Mouse (Mus musculus) intestine, embryonic 15.5 days (tissue): Measurements from ENCODE around the gene Kcnq5. TPM values are rescaled to one million over a fixed set of nuclear protein-coding genes. Genes with fewer than 3 reads are reported as not detected.
"Not testable (repeated sequence)": the region's sequence is repeated elsewhere in the genome, so short reads cannot be mapped to it uniquely, and the experiment has no call there.

ENCODE experiments used
- ATAC-seq: fragments of 200-750 bp; cut with Nextera tagmentation; 2 replicates; pipeline ENCODE4 v1.8.0; 2017; ENCODE audit warnings: moderate TSS enrichment, moderate library complexity
- H3K27ac ChIP-seq: fragments of 300-500 bp; sonication (generic); 2 replicates; pipeline ENCODE4 v1.5.1; 2015; ENCODE audit warnings: mild to moderate bottlenecking, inconsistent platforms
- H3K27me3 ChIP-seq: fragments of 300-500 bp; sonication (generic); replicated peaks from 2 replicates; pipeline ENCODE4 v1.6.1; 2015; ENCODE audit warnings: inconsistent platforms
- H3K36me3 ChIP-seq: fragments of 300-500 bp; sonication (generic); 2 replicates; pipeline ENCODE4 v1.6.1; 2015; ENCODE audit warnings: inconsistent platforms
- H3K4me1 ChIP-seq: fragments of 300-500 bp; sonication (generic); replicated peaks from 2 replicates; pipeline ENCODE4 v1.6.1; 2015; ENCODE audit warnings: inconsistent platforms
- H3K4me2 ChIP-seq: fragments of 300-500 bp; sonication (generic); replicated peaks from 2 replicates; pipeline ENCODE4 v1.6.1; 2015; ENCODE audit warnings: mild to moderate bottlenecking, inconsistent platforms
- H3K4me3 ChIP-seq: fragments of 300-500 bp; sonication (generic); replicated peaks from 2 replicates; pipeline ENCODE4 v1.5.1; 2015; ENCODE audit warnings: inconsistent platforms
- H3K9ac ChIP-seq: fragments of 300-500 bp; sonication (generic); 2 replicates; pipeline ENCODE4 v1.6.1; 2015; ENCODE audit warnings: inconsistent platforms
- H3K9me3 ChIP-seq: fragments of 300-500 bp; sonication (generic); 2 replicates; pipeline ENCODE4 v1.6.1; 2016; ENCODE audit warnings: inconsistent platforms
- WGBS: fragments of 180-500 bp; shearing (Covaris S2); methylation state at CpG from one replicate; pipeline ENCODE4 v1.1.7; 2015; 5-methylcytosine and 5-hydroxymethylcytosine counted together
- polyA plus RNA-seq: library from polyadenylated mRNA; unstranded; fragments of >200 nt; fragmentation: Nextera tagmentation; extraction: Ambion mirVana; gene quantifications from 2 replicates; pipeline ENCODE4 v1.2.1, GENCODE M21; 2015

The Kcnq5 gene
- polyA plus RNA-seq, 1 experiment from 2014 or later = 1.8 TPM

DNA sequence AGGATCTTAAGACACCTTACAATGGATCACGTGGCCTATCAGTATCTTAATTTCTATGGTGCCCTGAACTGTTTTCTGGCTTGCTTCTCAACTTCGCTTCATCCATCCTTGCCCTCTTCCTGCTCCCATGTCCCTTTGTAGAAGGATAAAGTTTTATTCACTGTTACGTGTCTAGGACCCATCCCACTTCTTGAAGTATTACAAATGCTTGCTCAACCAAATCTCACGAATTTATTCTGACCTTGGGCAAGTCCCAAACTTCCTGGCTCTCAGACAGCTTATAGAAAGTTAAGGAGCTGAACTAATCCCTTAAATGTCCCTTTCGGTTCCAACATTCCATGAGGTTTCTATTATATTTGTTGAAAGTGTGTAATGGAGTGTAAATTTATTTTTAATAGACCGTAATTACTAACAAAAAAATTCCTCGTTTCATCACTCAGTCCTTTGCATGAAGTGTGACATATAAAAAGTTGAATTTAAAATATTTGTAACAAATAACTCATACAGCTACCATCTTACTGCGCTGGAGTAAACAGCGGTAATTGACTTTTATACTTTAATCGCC is 141.6 kb downstream of the Kcnq5 start:
- WGBS = 84% methylated on average over 10 of the region's 10 CpGs
- Histone ChIP-seq H3K27ac (no peak overlapping the region), H3K4me1 (no peaks in the 10 kb centered on the region), H3K27me3 (no peaks in the 10 kb centered on the region), H3K4me2 (no peak overlapping the region), H3K4me3 (no peak overlapping the region), H3K9ac (no peak overlapping the region), H3K36me3 (no peaks in the 10 kb centered on the region), H3K9me3 (no peaks in the 10 kb centered on the region)
- ATAC-seq = no peak

- 87% methylated on average over 2 of the region's 2 CpGs for WGBS
- Histone ChIP-seq H3K4me2 (no peak overlapping the region), H3K9me3 (no peaks in the 10 kb centered on the region), H3K4me3 (no peak overlapping the region), H3K9ac (no peak overlapping the region), H3K36me3 (no peaks in the 10 kb centered on the region), H3K27me3 (no peaks in the 10 kb centered on the region), H3K27ac (no peak overlapping the region), H3K4me1 (no peaks in the 10 kb centered on the region)
- ATAC-seq = no peak
Measured at GRCm38 (mm10) chr1:21805064-21805463, 156.7 kb downstream of the Kcnq5 start.

GRCm38 (mm10) chr1:21804477-21804866 is 157.3 kb downstream of the Kcnq5 start:
- no peak overlapping the region for H3K27ac ChIP-seq
- WGBS = 76% methylated on average over 2 of the region's 2 CpGs

DNA sequence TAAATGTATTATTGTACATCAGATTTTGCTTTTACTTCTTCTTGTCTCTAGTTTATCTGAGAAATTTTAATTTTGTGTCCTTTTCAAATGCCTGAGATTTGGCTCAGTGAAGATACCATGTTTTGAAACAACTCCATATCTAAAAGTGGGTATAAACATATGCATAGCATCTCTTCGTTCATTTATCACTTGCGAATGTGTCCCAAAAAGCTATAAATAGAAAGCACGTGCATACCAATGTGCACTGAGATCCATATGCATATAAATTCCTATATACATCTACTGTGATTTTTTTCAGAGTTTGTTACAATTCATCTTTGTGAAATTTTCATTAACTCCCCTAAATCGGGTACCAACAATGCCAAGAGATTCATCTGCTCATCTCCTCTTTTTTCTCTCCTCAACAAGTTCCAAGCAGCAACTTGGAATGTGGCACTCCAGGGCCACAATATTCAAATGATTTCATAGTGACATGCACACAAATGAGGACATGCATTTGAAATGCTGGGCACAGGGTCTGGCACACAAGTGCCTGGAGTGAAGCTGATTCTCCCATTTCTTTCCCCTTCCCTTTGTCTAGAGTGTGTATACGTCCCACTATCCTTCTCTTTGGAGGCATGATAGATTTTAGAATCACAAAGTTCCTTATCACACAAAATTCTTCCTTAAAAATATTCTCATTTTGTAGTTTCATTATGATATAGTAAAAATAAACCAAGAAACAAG is 157.8 kb downstream of the Kcnq5 start:
- Histone ChIP-seq H3K27ac (no peak overlapping the region), H3K4me1 (no peaks in the 10 kb centered on the region), H3K4me3 (no peak overlapping the region), H3K4me2 (no peak overlapping the region), H3K9me3 (no peaks in the 10 kb centered on the region), H3K9ac (no peak overlapping the region), H3K36me3 (no peaks in the 10 kb centered on the region), H3K27me3 (no peaks in the 10 kb centered on the region)
- 79% methylated on average over 5 of the region's 5 CpGs for WGBS
- no peak for ATAC-seq

More at GRCm38 (mm10) chr1:21804477-21804866, 157.3 kb downstream of the Kcnq5 start:
- ATAC-seq = no peak
- Histone ChIP-seq H3K9ac (no peak overlapping the region), H3K9me3 (no peaks in the 10 kb centered on the region), H3K27me3 (no peaks in the 10 kb centered on the region), H3K36me3 (no peaks in the 10 kb centered on the region), H3K4me3 (no peak overlapping the region), H3K4me2 (no peak overlapping the region), H3K4me1 (no peaks in the 10 kb centered on the region)

- Histone ChIP-seq H3K9ac (no peak overlapping the region), H3K27ac (no peak overlapping the region), H3K4me1 (no peaks in the 10 kb centered on the region), H3K9me3 (no peaks in the 10 kb centered on the region), H3K4me2 (no peak overlapping the region), H3K4me3 (no peak overlapping the region), H3K36me3 (no peaks in the 10 kb centered on the region), H3K27me3 (no peaks in the 10 kb centered on the region)
- no peak for ATAC-seq
- 82% methylated on average over 5 of the region's 5 CpGs for WGBS
Measured at GRCm38 (mm10) chr1:21780746-21781145, 181.0 kb downstream of the Kcnq5 start.

GRCm38 (mm10) chr1:21777560-21777959 is 184.2 kb downstream of the Kcnq5 start:
- H3K4me3 ChIP-seq = no peak overlapping the region
- H3K9me3 ChIP-seq = no peaks in the 10 kb centered on the region
- H3K4me1 ChIP-seq = no peaks in the 10 kb centered on the region
- H3K27me3 ChIP-seq = no peaks in the 10 kb centered on the region
- H3K9ac ChIP-seq = no peak overlapping the region
- no peak for ATAC-seq
- no peak overlapping the region for H3K27ac ChIP-seq
- 60% methylated on average over 5 of the region's 5 CpGs for WGBS
- H3K36me3 ChIP-seq = no peaks in the 10 kb centered on the region
- no peak overlapping the region for H3K4me2 ChIP-seq

DNA sequence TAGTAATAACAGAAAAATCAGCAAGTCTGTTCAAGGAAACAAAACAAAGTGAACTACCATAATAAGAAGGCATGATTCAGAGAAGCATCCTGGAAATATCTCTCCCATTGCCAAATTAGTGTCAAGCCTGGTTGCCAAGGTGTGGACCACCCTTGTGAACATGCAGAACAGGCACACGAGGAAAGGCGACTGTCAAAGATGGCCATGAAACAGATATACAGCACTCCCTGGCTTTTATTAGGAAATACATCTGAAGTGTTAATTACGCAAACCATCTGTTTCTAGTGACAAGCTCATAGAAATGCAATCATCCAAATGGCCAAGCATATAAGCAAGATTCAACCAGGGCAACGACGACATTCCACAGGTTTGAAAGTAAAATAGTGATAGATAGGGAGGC is 187.8 kb downstream of the Kcnq5 start:
- Histone ChIP-seq H3K4me3 (no peak overlapping the region), H3K27me3 (no peaks in the 10 kb centered on the region), H3K36me3 (no peaks in the 10 kb centered on the region), H3K27ac (no peak overlapping the region), H3K9ac (no peak overlapping the region), H3K9me3 (no peaks in the 10 kb centered on the region), H3K4me1 (no peaks in the 10 kb centered on the region), H3K4me2 (no peak overlapping the region)
- no peak for ATAC-seq
- 48% methylated on average over 5 of the region's 5 CpGs for WGBS

DNA sequence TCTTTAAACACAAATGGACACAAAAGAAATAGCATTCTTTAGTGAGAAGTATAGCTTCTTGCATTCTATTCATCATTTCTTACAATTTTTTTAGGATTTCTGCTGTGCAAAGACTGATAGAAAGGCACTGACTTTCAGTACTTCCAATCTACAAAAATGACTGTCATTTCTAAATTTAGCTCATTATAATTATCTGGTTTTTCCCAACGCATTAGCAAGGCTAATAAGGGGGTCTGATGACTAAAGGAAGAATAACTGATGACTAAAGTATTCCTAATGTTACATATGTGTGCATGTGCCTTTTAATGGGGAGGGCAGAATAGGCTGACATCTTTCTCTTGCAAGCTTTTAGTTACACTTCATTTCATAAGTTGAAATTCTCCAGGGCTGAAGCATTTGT is 191.2 kb downstream of the Kcnq5 start:
- H3K27me3 ChIP-seq = no peaks in the 10 kb centered on the region
- no peak overlapping the region for H3K27ac ChIP-seq
- H3K4me2 ChIP-seq = no peak overlapping the region
- H3K9ac ChIP-seq = no peak overlapping the region
- H3K36me3 ChIP-seq = no peaks in the 10 kb centered on the region
- WGBS = 76% methylated on average over 1 of the region's 1 CpGs
- ATAC-seq = no peak
- no peaks in the 10 kb centered on the region for H3K4me1 ChIP-seq
- no peak overlapping the region for H3K4me3 ChIP-seq
- H3K9me3 ChIP-seq = no peaks in the 10 kb centered on the region

DNA sequence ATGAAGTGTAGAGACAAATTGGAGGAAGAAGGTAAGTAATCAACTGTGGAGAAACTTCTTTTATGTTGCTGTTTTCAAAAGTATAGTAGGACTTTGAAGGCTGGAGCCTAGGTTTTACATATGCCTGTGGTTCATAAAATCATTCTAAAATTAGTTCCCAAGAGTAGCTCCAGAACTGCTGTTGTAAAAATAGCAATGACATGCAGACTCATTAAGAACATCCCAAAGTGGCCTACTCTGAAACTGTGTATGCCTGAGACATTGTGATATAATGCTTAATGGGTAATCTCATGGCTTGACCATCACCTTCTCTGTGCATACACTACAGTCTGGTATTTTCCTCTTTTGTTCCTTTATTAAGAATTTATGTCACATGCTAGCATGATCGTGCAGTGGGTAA is 212.4 kb downstream of the Kcnq5 start:
- no peaks in the 10 kb centered on the region for H3K27me3 ChIP-seq
- H3K9ac ChIP-seq = no peak overlapping the region
- ATAC-seq = no peak
- H3K4me2 ChIP-seq = no peak overlapping the region
- 93% methylated on average over 1 of the region's 1 CpGs for WGBS
- H3K9me3 ChIP-seq = no peaks in the 10 kb centered on the region
- H3K4me1 ChIP-seq = no peaks in the 10 kb centered on the region
- no peak overlapping the region for H3K4me3 ChIP-seq
- H3K36me3 ChIP-seq = no peaks in the 10 kb centered on the region
- H3K27ac ChIP-seq = no peak overlapping the region

DNA sequence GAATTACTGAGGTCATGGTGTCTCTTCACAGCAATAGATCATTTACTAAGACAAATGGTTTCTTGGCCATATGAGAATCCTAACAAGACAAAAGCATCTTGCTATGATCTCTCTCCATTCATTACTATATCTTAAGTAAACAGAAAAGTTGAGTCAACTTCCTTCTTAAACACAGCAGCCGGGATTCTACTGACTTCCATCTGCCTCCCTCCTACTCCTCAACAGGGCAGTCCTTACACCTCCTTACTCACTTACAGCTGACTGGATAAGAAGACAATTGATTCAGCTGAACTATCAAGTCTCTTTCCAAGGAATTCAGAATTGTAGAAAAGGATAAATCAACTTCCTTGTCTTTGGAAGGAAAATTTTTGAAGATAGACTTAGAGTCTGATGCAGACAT is 232.6 kb downstream of the Kcnq5 start:
- 27% methylated on average over 1 of the region's 1 CpGs for WGBS

GRCm38 (mm10) chr1:21723231-21723630 is 238.5 kb downstream of the Kcnq5 start:
- not testable (repeated sequence) for H3K4me3 ChIP-seq, H3K27me3 ChIP-seq, H3K9me3 ChIP-seq, H3K27ac ChIP-seq, H3K4me1 ChIP-seq, H3K36me3 ChIP-seq, H3K9ac ChIP-seq, ATAC-seq, H3K4me2 ChIP-seq
- WGBS = 77% methylated on average over 2 of the region's 2 CpGs

More for the DNA sequence above, 232.6 kb downstream of the Kcnq5 start:
- no peaks in the 10 kb centered on the region for H3K4me1 ChIP-seq
- no peak overlapping the region for H3K9ac ChIP-seq
- no peak overlapping the region for H3K4me2 ChIP-seq
- no peak overlapping the region for H3K27ac ChIP-seq
- no peaks in the 10 kb centered on the region for H3K9me3 ChIP-seq
- ATAC-seq = no peak
- H3K36me3 ChIP-seq = no peaks in the 10 kb centered on the region
- H3K27me3 ChIP-seq = no peaks in the 10 kb centered on the region
- H3K4me3 ChIP-seq = no peak overlapping the region

DNA sequence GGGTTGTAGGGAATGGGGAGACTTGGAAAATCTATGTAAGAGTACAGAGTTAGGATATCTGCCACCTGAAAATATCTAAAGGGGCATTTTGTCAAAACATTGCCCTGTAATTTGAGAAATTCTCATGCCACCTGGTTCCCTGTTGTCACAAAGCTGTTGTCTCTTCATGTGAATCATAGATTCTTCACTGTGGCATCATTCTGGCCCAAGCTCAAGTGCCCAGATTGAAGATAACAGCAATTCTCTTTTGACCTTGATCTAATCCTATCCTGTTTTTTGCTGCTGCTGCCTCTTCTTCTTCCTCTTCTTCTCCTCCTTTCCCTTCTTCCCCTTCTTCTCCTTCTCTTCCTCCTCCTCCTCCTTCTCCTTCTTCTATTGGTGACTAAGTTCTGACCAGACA is 240.5 kb downstream of the Kcnq5 start:
- no peaks in the 10 kb centered on the region for H3K9me3 ChIP-seq
- no peaks in the 10 kb centered on the region for H3K27me3 ChIP-seq
- no peaks in the 10 kb centered on the region for H3K36me3 ChIP-seq
- no peak overlapping the region for H3K9ac ChIP-seq
- no peak overlapping the region for H3K27ac ChIP-seq
- no peak for ATAC-seq
- H3K4me2 ChIP-seq = no peak overlapping the region
- no peak overlapping the region for H3K4me3 ChIP-seq
- H3K4me1 ChIP-seq = no peaks in the 10 kb centered on the region

DNA sequence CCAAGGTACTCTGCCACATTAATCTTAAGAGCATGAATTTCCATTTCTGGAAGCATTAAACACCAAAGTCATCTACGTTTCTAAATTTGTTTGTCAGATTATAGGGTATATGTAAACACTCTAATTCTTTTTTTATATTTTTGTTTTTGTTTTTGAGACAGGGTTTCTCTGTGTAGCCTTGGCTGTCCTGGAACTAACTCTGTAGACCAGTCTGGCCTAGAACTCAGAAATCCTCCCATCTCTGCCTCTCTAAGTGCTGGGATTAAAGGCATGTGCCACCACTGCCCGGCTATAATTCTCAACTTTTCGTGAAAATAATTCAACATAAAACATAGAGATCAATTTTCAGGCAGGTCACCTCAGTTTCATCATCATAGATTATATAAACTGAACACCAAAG is 246.9 kb downstream of the Kcnq5 start:
- WGBS = 78% methylated on average over 3 of the region's 3 CpGs
- Histone ChIP-seq H3K36me3 (no peaks in the 10 kb centered on the region), H3K9me3 (no peaks in the 10 kb centered on the region), H3K4me3 (no peak overlapping the region), H3K4me1 (no peaks in the 10 kb centered on the region), H3K27me3 (no peaks in the 10 kb centered on the region), H3K27ac (no peak overlapping the region), H3K4me2 (no peak overlapping the region), H3K9ac (no peak overlapping the region)
- no peak for ATAC-seq
